Mouse (Mus musculus): ENCODE data around the gene Rps6kl1. TPM values are rescaled to one million over a fixed set of nuclear protein-coding genes. Genes with fewer than 3 reads are reported as not detected.

Rps6kl1 gene
- total and polyA plus RNA-seq, 3 experiments = 2.3 to 3.4 (median 2.4) TPM

DNA sequence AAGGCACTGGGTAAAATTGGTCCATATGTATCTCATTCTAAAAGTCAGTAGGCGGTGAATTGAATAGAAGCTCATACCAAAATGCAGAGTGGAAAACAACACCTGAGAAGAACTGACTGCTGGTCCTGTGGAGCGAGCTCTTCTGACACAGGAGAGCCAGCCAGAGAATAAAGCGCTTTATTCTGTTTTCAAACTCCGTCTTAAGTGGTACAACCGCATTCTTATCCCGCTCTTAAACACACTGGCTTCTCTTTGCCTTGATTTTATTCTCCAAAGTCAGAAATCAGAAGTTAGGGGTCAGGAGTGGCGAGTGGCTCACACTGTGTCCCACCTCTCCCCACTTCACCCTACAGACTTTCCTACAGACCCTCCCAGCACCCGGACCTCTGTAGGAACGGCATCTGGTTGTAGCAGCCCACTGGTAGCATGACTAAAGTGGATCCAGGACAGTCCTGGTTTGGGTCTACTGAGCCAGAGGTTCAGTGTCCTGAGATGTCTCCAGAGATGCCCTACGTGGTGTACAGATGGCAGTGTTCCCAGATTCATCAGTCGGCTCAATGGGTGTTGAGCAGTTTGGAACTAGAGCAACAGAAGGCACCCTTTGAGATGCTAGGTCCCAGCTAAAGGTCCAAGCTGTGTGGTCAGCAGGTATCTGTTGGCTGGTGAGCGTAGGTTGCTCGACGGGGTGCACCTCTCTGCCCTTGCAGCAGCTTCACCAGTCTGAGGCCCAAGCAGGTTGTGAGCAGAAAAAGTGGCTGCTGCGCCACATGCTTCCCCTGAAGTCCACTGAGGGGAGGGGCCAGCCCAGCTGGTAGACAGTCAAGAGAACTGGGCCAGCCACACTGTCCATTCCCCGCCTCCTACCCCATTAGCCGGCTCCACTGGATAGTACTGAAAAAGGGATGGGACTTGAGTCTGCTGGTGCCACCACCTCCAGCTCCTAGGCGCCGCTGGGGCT lies 15.3 kb downstream of the Rps6kl1 start:
- H3K27me3 ChIP-seq (ENCODE audit: control insufficient read depth, insufficient read depth, low read length) = no peaks in the 10 kb centered on the region
- intact Hi-C loops (cut with DNase I) = no loop called here
- H3K9ac ChIP-seq (ENCODE audit: low read depth, low read length) = no peak overlapping the region
- no peaks in the 10 kb centered on the region for H3K36me3 ChIP-seq (ENCODE audit: control insufficient read depth, insufficient read depth, low read length)
- H3K27ac ChIP-seq = no peak overlapping the region
- H3K79me2 ChIP-seq (replicated peaks; ENCODE audit: control insufficient read depth, insufficient read depth, low read length) = no peaks in the 10 kb centered on the region
- 62% methylated on average over 19 of the region's 19 CpGs for WGBS
- TF ChIP-seq EP300 (IDR thresholded peaks at IDR 0.05; ENCODE audit: insufficient read depth, low read depth, low read length) (0 out of 2 replicates have a peak, but pooled peaks have one; percentile 13), CTCF (IDR thresholded peaks at IDR 0.05) (no peak)
- peaks cover 3% of the 10 kb centered on the region for H3K4me1 ChIP-seq (ENCODE audit: control insufficient read depth, insufficient read depth, low read length)
- DNase-seq = peak in 1 of 2 experiments; percentile 39
- no peak overlapping the region for H3K4me3 ChIP-seq

DNA sequence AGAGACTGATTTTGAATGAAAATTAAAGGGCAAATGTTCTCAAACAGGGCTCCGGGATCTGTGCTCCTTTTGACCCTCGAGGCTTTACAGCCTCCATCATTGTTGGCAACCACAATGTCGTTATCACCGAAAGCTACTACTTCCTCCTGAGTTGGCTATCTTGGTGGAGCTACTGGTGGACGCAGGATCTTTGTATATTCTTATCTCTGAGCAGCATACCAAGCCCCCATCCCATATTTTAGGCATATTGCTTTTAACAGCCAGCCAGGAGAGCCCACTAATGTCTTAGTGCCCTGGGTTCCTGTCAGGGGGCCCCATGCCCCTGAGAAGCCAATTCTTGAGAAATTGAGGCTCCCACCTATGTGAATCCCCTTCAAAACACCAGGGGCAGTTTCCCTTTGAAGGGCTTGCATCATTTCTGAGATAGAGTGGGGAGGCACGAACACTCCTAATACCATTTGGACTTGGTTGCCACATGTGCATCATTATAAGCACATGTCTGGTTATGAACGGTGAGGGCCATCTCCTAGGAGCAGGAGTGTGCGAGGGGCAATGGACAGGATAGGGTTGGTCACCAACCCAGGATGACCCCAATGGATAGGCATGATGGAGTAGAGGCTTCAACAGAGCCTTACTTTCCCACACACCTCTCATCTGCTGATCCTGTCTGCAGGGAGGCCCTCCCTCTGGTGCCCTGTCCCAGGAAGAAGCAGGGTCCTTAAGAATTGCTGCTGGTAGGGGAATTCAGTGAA lies 16.8 kb downstream of the Rps6kl1 start:
- WGBS = 65% methylated on average over 8 of the region's 8 CpGs
- Histone ChIP-seq H3K27me3 (ENCODE audit: control insufficient read depth, insufficient read depth, low read length) (no peaks in the 10 kb centered on the region), H3K36me3 (ENCODE audit: control insufficient read depth, insufficient read depth, low read length) (peaks cover 5% of the 10 kb centered on the region), H3K27ac (no peak overlapping the region), H3K4me3 (no peak overlapping the region), H3K4me1 (ENCODE audit: control insufficient read depth, insufficient read depth, low read length) (peaks cover 3% of the 10 kb centered on the region), H3K9ac (ENCODE audit: low read depth, low read length) (no peak overlapping the region), H3K79me2 (replicated peaks; ENCODE audit: control insufficient read depth, insufficient read depth, low read length) (no peaks in the 10 kb centered on the region)
- intact Hi-C loops (cut with DNase I) = no loop called here
- no peak for DNase-seq
- TF ChIP-seq CTCF (IDR thresholded peaks at IDR 0.05) = no peak
- no peak for TF ChIP-seq EP300 (IDR thresholded peaks at IDR 0.05; ENCODE audit: insufficient read depth, low read depth, low read length)
- no peak for TF ChIP-seq POLR2A (IDR thresholded peaks at IDR 0.05; ENCODE audit: insufficient read depth, low read depth, low read length)

DNA sequence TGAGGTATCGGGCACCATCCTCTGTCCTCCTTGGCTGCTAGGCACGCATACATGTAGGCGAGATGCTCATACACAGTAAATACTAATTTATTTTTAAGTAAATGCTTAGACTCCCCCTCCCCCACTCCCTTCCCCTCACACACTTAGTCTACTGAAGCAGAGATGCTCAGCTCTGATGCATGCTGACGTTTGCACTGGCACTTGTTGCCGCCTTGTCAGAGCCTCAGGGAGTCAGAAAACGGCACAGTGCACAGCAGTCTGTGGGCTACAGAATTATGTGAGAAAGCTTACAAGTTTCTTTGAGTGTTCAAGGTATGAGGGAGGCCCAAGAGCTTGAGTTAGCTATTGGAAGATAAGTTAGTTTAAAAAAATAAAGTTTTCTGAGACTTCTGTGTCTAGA lies 19.7 kb downstream of the Rps6kl1 start:
- DNase-seq = no peak
- intact Hi-C loops (cut with DNase I) = no loop called here
- no peak overlapping the region for H3K9ac ChIP-seq (ENCODE audit: low read depth, low read length)
- no peaks in the 10 kb centered on the region for H3K27me3 ChIP-seq (ENCODE audit: control insufficient read depth, insufficient read depth, low read length)
- H3K36me3 ChIP-seq (ENCODE audit: control insufficient read depth, insufficient read depth, low read length) = peaks cover 5% of the 10 kb centered on the region
- no peak overlapping the region for H3K27ac ChIP-seq
- H3K4me3 ChIP-seq = no peak overlapping the region
- peaks cover 3% of the 10 kb centered on the region for H3K4me1 ChIP-seq (ENCODE audit: control insufficient read depth, insufficient read depth, low read length)
- 87% methylated on average over 6 of the region's 6 CpGs for WGBS
- H3K79me2 ChIP-seq (replicated peaks; ENCODE audit: control insufficient read depth, insufficient read depth, low read length) = no peaks in the 10 kb centered on the region
- TF ChIP-seq EP300 (IDR thresholded peaks at IDR 0.05; ENCODE audit: insufficient read depth, low read depth, low read length) = no peak
- no peak for TF ChIP-seq CTCF (IDR thresholded peaks at IDR 0.05)
- no peak for TF ChIP-seq POLR2A (IDR thresholded peaks at IDR 0.05; ENCODE audit: insufficient read depth, low read depth, low read length)

DNA sequence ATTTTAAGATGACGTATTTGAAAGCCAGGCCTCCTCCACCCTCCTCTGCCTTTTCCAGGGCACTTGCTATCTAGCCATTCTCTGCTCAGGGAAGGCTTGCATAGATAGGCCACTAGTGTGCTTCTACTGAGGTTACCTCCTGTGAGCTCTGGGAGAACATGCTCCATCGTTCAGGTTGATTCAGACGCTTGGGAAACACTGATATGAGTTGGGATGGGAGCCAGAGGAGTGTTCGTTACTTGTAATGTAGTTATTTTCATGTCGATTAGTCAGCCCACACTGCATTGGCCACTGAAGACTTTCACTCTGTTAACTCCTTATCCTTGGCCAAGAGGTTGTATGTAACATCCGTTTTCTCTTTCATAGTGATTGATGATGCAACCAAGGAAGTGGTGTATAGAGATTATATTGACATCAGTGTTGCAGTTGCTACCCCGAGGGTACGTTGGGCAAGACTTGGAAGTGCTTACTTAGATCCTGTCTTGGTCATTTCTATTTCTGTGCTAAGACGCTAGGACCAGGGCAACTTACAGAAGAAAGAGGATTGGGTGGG lies 21.6 kb downstream of the Rps6kl1 start:
- WGBS = 65% methylated on average over 9 of the region's 9 CpGs
- Histone ChIP-seq H3K27ac (no peak overlapping the region), H3K9ac (ENCODE audit: low read depth, low read length) (no peak overlapping the region), H3K27me3 (ENCODE audit: control insufficient read depth, insufficient read depth, low read length) (no peaks in the 10 kb centered on the region), H3K4me3 (no peak overlapping the region), H3K4me1 (ENCODE audit: control insufficient read depth, insufficient read depth, low read length) (no peaks in the 10 kb centered on the region), H3K79me2 (replicated peaks; ENCODE audit: control insufficient read depth, insufficient read depth, low read length) (no peaks in the 10 kb centered on the region), H3K36me3 (ENCODE audit: control insufficient read depth, insufficient read depth, low read length) (peaks cover 10% of the 10 kb centered on the region)
- intact Hi-C loops (cut with DNase I) = no loop called here
- TF ChIP-seq POLR2A (IDR thresholded peaks at IDR 0.05; ENCODE audit: insufficient read depth, low read depth, low read length) (no peak), CTCF (IDR thresholded peaks at IDR 0.05) (no peak), EP300 (IDR thresholded peaks at IDR 0.05; ENCODE audit: insufficient read depth, low read depth, low read length) (no peak)
- no peak for DNase-seq

DNA sequence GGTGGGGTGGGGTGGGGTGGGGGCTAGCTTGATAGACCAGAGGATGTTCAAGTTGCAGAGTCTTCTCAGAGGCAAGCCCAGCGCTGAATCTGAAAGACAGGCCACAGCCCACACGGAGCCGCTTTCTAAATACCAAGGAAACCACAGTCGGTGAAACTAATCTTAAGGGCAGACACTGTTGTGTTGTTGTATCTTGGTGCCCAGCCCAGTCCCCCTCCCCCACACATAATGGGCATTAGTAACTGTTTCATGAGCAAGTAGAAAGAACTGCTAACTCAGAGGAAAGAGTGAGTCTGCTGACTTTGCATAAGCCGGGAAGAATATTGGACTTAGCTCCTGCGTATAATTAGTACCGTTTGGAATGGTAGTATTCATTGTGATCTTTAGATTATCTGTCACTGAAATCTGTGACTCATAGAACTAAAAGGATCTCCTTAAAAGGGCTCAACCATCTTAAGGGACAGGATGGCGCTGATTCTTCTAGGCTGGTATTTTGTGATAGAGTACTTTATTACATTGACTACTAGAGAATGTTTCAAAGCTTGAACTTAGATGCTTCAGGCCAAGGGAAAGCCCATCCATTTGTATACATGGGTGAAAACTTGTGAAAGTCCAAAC lies 24.0 kb downstream of the Rps6kl1 start:
- Histone ChIP-seq H3K27ac (no peak overlapping the region), H3K36me3 (ENCODE audit: control insufficient read depth, insufficient read depth, low read length) (peaks cover 12% of the 10 kb centered on the region), H3K27me3 (ENCODE audit: control insufficient read depth, insufficient read depth, low read length) (no peaks in the 10 kb centered on the region), H3K79me2 (replicated peaks; ENCODE audit: control insufficient read depth, insufficient read depth, low read length) (no peaks in the 10 kb centered on the region), H3K4me3 (no peak overlapping the region), H3K9ac (ENCODE audit: low read depth, low read length) (no peak overlapping the region), H3K4me1 (ENCODE audit: control insufficient read depth, insufficient read depth, low read length) (no peaks in the 10 kb centered on the region)
- TF ChIP-seq POLR2A (IDR thresholded peaks at IDR 0.05; ENCODE audit: insufficient read depth, low read depth, low read length) (no peak), EP300 (IDR thresholded peaks at IDR 0.05; ENCODE audit: insufficient read depth, low read depth, low read length) (no peak), CTCF (IDR thresholded peaks at IDR 0.05) (no peak)
- 59% methylated on average over 8 of the region's 8 CpGs for WGBS
- no peak for DNase-seq
- intact Hi-C loops (cut with DNase I) = no loop called here
